Comparison of ENCODE assay signal across 7 mouse cellular contexts in genomic region chrX:142305010-142305868, GRCm38 (mm10). TPM values are rescaled to one million over a fixed set of nuclear protein-coding genes. Genes with fewer than 3 reads are reported as not detected.
DNase-seq lines count a peak whose midpoint lies in the region; ATAC-seq and TF ChIP-seq lines count a peak whose summit lies in the region.

No protein-coding gene starts in this region.

- peak; percentile 9 for DNase-seq in layer of hippocampus, adult 11-12 months (ENCODE audit: low spot score)
- DNase-seq in layer of hippocampus, adult 9-10 months (ENCODE audit: low spot score), result no peak
- DNase-seq in embryo, embryonic 11 days, result peak; percentile 23
- DNase-seq in liver, postnatal 0 days, result no peak
- DNase-seq in adrenal gland, postnatal 36 days, result no peak
- no peak for DNase-seq in adipocyte (ENCODE audit: low spot score)

- H3K4me1 ChIP-seq in hindbrain, embryonic 12.5 days, result peaks cover 6% of the 10 kb centered on the region; the same call in 1 of the 2 replicates
- H3K4me1 ChIP-seq in liver, postnatal 0 days (ENCODE audit: insufficient read depth), result no peaks in the 10 kb centered on the region

- peaks cover 25% of the 10 kb centered on the region for H3K27me3 ChIP-seq in hindbrain, embryonic 12.5 days
- peaks cover 17% of the 10 kb centered on the region for H3K27me3 ChIP-seq in liver, postnatal 0 days (ENCODE audit: insufficient read depth, low read length)

- peak overlapping the region; percentile 25 for H3K4me3 ChIP-seq in hindbrain, embryonic 12.5 days
- 0 out of 2 replicates have a peak overlapping the region, but pooled peaks have one; percentile 17 for H3K4me3 ChIP-seq in liver, postnatal 0 days (ENCODE audit: low read depth, low read length)

- peak; percentile 78 for ATAC-seq in hindbrain, embryonic 12.5 days (ENCODE audit: low FRiP score)
- ATAC-seq in liver, postnatal 0 days, result no peak

- 28% methylated on average over 35 of the region's 35 CpGs for WGBS in hindbrain, embryonic 12.5 days
- 43% methylated on average over 33 of the region's 35 CpGs for WGBS in liver, postnatal 0 days (ENCODE audit: insufficient replicate concordance)

- H3K9ac ChIP-seq in hindbrain, embryonic 12.5 days, result peak overlapping the region; percentile 32
- no peak overlapping the region for H3K9ac ChIP-seq in liver, postnatal 0 days (replicated peaks)

- TF ChIP-seq EP300 in liver, postnatal 0 days (IDR thresholded peaks at IDR 0.05; ENCODE audit: low read depth), result no peak

- H3K36me3 ChIP-seq in hindbrain, embryonic 12.5 days, result no peaks in the 10 kb centered on the region
- H3K36me3 ChIP-seq in liver, postnatal 0 days (replicated peaks; ENCODE audit: insufficient read depth, low read length), result no peaks in the 10 kb centered on the region

- TF ChIP-seq CTCF in liver, postnatal 0 days (IDR thresholded peaks at IDR 0.05; ENCODE audit: low read depth), result no peak

- H3K4me2 ChIP-seq in hindbrain, embryonic 12.5 days (replicated peaks), result peak overlapping the region; percentile 51
- 0 out of 2 replicates have a peak overlapping the region, but pooled peaks have one; percentile 44 for H3K4me2 ChIP-seq in liver, postnatal 0 days (ENCODE audit: low read depth, low read length)

- no peaks in the 10 kb centered on the region for H3K9me3 ChIP-seq in hindbrain, embryonic 12.5 days (replicated peaks)
- no peaks in the 10 kb centered on the region for H3K9me3 ChIP-seq in liver, postnatal 0 days (ENCODE audit: low read length)

- H3K27ac ChIP-seq in hindbrain, embryonic 12.5 days, result peak overlapping the region; percentile 35; the same call in 1 of the 2 replicates
- no peak overlapping the region for H3K27ac ChIP-seq in liver, postnatal 0 days (ENCODE audit: low read depth)

RNA-seq across cellular contexts. Expression of gene Kcne1l, which starts 0.9 kb away (rescaled TPM):
- polyA plus RNA-seq in hindbrain, embryonic 12.5 days (2016; fragmentation: Nextera tagmentation; extraction: Ambion mirVana), result 26.2 and 30.2 TPM in 2 replicates
- polyA plus RNA-seq in liver, postnatal 0 days (2015; fragmentation: Nextera tagmentation; extraction: Ambion mirVana), result 0.45 and 0.49 TPM in 2 replicates
- total RNA-seq in adrenal gland, postnatal 36 days (2021), result under 1 TPM in 1 of 2 experiments, not detected in 1; 0.26 TPM

Comparison
In these comparisons a context has a peak if more than half of its experiments do, and no peak if none do; other contexts are left out.
1. DNase-seq: peak in layer of hippocampus, adult 11-12 months (single experiment) and embryo, embryonic 11 days (single experiment); none in layer of hippocampus, adult 9-10 months (single experiment), liver, postnatal 0 days (single experiment), adrenal gland, postnatal 36 days (0 of 2) and adipocyte (single experiment).
2. RNA of gene Kcne1l, which starts 0.9 kb away (polyA plus RNA-seq): 26.2 to 30.2 TPM in hindbrain, embryonic 12.5 days; 0.45 to 0.49 TPM in liver, postnatal 0 days; every median in the first group is over 10 times any median in the second.